Mouse (Mus musculus) v-Abl transformed pro-B cells (cell line): ENCODE measurements around the gene 1700019D03Rik.
"Not testable (repeated sequence)": the region's sequence is repeated elsewhere in the genome, so short reads cannot be mapped to it uniquely, and the experiment has no call there.

Source experiments
- in situ Hi-C, 2 experiments: fragments of 400-800 bp; cut with MboI; formaldehyde crosslinking; loops; one replicate each; pipeline ENCODE4 v1.15.1; 2025; ENCODE audit not compliant: unreplicated experiment in 2 of 2

The 1700019D03Rik gene

GRCm38 (mm10) chr1:52960191-52960590 is 59.8 kb downstream of the 1700019D03Rik start:
- in situ Hi-C loops: loop anchor here in 1 of 2 experiments (25.0 kb wide), 1 partner anchor 198 kb away; no protein-coding TSS in a partner anchor

- in situ Hi-C loops: loop anchor here (5.0 to 25.0 kb wide), 3 partner anchors 194 to 812 kb away; no protein-coding TSS in a partner anchor
Measured at GRCm38 (mm10) chr1:52956746-52957145, 63.2 kb downstream of the 1700019D03Rik start.

GRCm38 (mm10) chr1:52955102-52955501 is 64.9 kb downstream of the 1700019D03Rik start:
- in situ Hi-C loops: loop anchor here (5.0 to 25.0 kb wide), 3 partner anchors 193 to 810 kb away; no protein-coding TSS in a partner anchor

- in situ Hi-C loops: loop anchor here (5.0 to 25.0 kb wide), 4 partner anchors 92 to 810 kb away; no protein-coding TSS in a partner anchor
Measured at GRCm38 (mm10) chr1:52954456-52954855, 65.5 kb downstream of the 1700019D03Rik start.

DNA sequence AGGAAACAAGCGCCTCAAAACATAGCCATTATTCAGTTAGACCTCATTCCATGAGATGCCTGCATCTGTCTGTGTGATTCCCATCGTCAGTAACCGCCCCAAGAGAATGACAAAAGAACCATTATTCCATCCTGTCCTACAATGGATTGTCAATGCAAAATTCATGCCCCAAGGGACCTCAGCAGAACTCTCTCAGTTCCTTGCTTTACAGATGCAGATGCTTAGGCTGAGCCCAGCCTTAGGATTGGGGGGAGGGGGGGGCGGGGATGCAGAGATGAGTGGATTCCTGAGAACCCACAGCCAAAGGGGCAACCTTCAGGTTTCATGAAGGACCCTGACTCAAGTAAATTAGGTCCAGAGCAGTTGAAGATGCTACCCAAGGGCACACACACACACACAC is 66.4 kb downstream of the 1700019D03Rik start:
- in situ Hi-C loops: loop anchor here (5.0 to 25.0 kb wide), 4 partner anchors 91 to 809 kb away; no protein-coding TSS in a partner anchor

- in situ Hi-C loops: loop anchor here (5.0 to 25.0 kb wide), 4 partner anchors 90 to 808 kb away; no protein-coding TSS in a partner anchor
Measured at GRCm38 (mm10) chr1:52952551-52953397, 67.2 kb downstream of the 1700019D03Rik start.

- in situ Hi-C loops: loop anchor here (5.0 to 25.0 kb wide), 4 partner anchors 90 to 807 kb away; no protein-coding TSS in a partner anchor
Measured at GRCm38 (mm10) chr1:52952143-52952542, 67.8 kb downstream of the 1700019D03Rik start.

GRCm38 (mm10) chr1:52951146-52951868 is 68.7 kb downstream of the 1700019D03Rik start:
- in situ Hi-C loops: loop anchor here (5.0 to 25.0 kb wide), 4 partner anchors 89 to 807 kb away; no protein-coding TSS in a partner anchor

DNA sequence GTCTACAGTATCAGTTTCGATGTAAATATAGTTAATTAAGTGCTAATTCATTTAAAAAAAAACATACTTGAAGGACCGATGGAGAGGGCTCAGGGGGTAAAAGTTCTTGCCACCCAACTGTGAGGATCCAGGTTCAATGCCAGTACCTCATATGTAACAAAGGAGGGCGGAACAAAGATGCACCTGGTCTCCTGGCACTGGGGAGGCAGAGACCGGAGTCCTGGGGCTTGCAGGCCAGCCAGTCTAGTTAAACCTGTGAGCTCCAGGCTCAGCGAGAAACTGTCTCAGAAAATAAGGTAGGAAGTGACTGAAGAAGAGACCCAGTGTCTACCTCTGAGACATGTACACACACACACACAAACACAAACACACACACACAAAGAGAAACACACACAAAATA is 72.1 kb downstream of the 1700019D03Rik start:
- in situ Hi-C loops: no loop called here

DNA sequence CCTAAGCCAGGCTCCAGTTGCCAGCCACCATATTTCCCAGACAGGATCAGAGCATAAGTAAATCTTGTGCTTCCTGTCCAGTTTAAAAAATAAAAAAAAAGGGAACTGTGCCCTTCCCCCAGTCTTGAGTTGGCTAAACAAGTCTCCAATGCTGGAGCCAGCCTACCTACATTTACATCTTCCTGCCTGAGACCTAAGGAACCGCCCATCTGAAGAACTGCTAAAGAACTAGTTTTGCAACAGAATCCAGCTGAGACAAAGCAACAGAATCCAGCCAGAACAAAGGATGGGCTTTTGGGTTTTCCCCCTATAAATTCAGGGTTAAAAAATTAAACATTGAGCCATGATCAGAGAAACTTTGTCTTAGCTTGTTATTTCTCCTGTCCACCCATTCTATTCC is 81.0 kb downstream of the 1700019D03Rik start:
- in situ Hi-C loops: no loop called here

DNA sequence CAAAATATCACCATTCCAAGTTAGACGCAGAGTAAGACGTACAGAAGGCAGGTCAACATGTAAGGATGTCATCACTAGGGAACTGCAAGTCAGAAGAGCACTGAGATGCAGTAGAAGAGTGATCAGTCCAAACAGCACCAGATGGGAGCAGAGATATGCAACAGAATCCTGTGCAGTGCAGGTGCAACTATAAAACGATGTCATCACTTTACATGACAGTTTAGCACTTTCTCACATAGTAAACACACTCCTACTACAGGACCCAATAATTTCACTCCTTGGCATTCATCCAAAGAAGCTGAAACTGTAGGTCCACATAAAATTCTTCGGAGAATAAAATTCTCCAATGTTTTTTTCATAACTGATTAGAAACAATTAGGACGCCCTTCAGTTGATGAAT is 85.5 kb downstream of the 1700019D03Rik start:
- in situ Hi-C loops: no loop called here

- in situ Hi-C loops: not testable (repeated sequence)
Measured at GRCm38 (mm10) chr1:52924482-52924881, 95.5 kb downstream of the 1700019D03Rik start.

DNA sequence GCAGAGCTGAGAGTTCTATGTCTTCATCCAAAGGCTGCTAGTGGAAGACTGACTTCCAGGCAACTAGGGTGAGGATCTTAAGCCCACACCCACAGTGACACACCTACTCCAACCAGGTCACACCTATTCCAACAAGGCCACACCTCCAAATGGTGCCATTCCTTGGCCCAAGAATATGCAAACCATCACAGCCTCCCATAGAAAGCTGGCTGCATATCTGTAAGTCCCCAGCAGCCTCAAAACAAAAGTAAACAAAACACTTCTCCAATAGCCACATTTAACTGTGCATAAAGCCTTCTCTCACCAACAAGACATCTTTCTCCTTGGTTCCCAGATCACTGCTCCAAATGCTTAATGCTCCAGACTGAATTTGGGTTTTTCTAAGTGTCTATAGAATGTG is 101.1 kb downstream of the 1700019D03Rik start:
- in situ Hi-C loops: not testable (repeated sequence)

DNA sequence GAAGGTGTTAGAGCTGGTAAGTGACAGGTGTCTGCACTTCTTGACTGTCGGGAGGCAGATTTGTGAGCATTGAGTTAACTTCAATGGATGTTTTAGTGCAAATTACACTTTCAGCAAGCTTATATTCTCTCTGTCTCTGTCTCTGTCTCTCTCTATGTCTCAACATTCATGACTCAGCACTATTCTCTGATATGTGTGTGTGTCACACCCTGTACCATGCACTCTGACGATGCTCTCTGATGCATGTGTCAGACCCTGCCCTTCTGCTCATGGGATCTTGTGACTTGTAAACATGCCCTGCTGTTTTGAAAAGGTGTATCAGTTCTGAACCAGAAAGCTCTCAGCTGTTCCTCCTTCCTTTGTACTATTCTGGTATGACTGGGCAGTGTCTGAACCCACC is 103.3 kb downstream of the 1700019D03Rik start:
- in situ Hi-C loops: no loop called here

GRCm38 (mm10) chr1:52909783-52910182 is 110.2 kb downstream of the 1700019D03Rik start:
- in situ Hi-C loops: no loop called here

- in situ Hi-C loops: no loop called here
Measured at GRCm38 (mm10) chr1:52884208-52884607, 135.8 kb downstream of the 1700019D03Rik start.
